Mouse (Mus musculus): ENCODE results near the gene Adh1. TPM values are rescaled to one million over a fixed set of nuclear protein-coding genes. Genes with fewer than 3 reads are reported as not detected.

Adh1 gene
- polyA plus RNA-seq, 1 experiment from 2014 or later = 14.0 TPM

- H3K36me3 ChIP-seq (ENCODE audit: control insufficient read depth, insufficient read depth) = no peaks in the 10 kb centered on the region
- ATAC-seq (replicated peaks; ENCODE audit: extremely low read depth, insufficient read depth, low FRiP score) = no peak
- H3K27me3 ChIP-seq (ENCODE audit: control insufficient read depth, insufficient read depth, low read length) = no peaks in the 10 kb centered on the region
- no peak overlapping the region for H3K4me3 ChIP-seq (ENCODE audit: low read length)
- no peaks in the 10 kb centered on the region for H3K9me3 ChIP-seq (replicated peaks; ENCODE audit: control insufficient read depth, low read length)
- H3K9ac ChIP-seq (ENCODE audit: low read length) = no peak overlapping the region
- WGBS = 32% methylated on average over 8 of the region's 8 CpGs
- H3K4me1 ChIP-seq (ENCODE audit: control insufficient read depth, insufficient read depth, low read length) = peaks cover 16% of the 10 kb centered on the region
- H3K4me2 ChIP-seq (ENCODE audit: low read depth, low read length) = no peak overlapping the region
- H3K27ac ChIP-seq (ENCODE audit: low read length) = no peak overlapping the region
Observed at GRCm38 (mm10) chr3:138306290-138306683, 45.5 kb downstream of the Adh1 start.

GRCm38 (mm10) chr3:138309910-138310309 is 49.1 kb downstream of the Adh1 start:
- Histone ChIP-seq H3K27me3 (ENCODE audit: control insufficient read depth, insufficient read depth, low read length) (no peaks in the 10 kb centered on the region), H3K4me1 (ENCODE audit: control insufficient read depth, insufficient read depth, low read length) (peaks cover 5% of the 10 kb centered on the region; the same call in 1 of the 2 replicates), H3K4me2 (ENCODE audit: low read depth, low read length) (no peak overlapping the region), H3K9me3 (replicated peaks; ENCODE audit: control insufficient read depth, low read length) (no peaks in the 10 kb centered on the region), H3K4me3 (ENCODE audit: low read length) (no peak overlapping the region), H3K27ac (ENCODE audit: low read length) (no peak overlapping the region), H3K9ac (ENCODE audit: low read length) (no peak overlapping the region), H3K36me3 (ENCODE audit: control insufficient read depth, insufficient read depth) (no peaks in the 10 kb centered on the region)
- WGBS = 81% methylated on average over 8 of the region's 8 CpGs
- no peak for ATAC-seq (replicated peaks; ENCODE audit: extremely low read depth, insufficient read depth, low FRiP score)

GRCm38 (mm10) chr3:138311015-138311414 is 50.2 kb downstream of the Adh1 start:
- no peak overlapping the region for H3K27ac ChIP-seq (ENCODE audit: low read length)
- WGBS = 77% methylated on average over 6 of the region's 6 CpGs
- no peak for ATAC-seq (replicated peaks; ENCODE audit: extremely low read depth, insufficient read depth, low FRiP score)
- no peaks in the 10 kb centered on the region for H3K36me3 ChIP-seq (ENCODE audit: control insufficient read depth, insufficient read depth)
- H3K9me3 ChIP-seq (replicated peaks; ENCODE audit: control insufficient read depth, low read length) = no peaks in the 10 kb centered on the region
- no peak overlapping the region for H3K4me2 ChIP-seq (ENCODE audit: low read depth, low read length)
- peaks cover 5% of the 10 kb centered on the region; the same call in 1 of the 2 replicates for H3K4me1 ChIP-seq (ENCODE audit: control insufficient read depth, insufficient read depth, low read length)
- no peak overlapping the region for H3K4me3 ChIP-seq (ENCODE audit: low read length)
- H3K27me3 ChIP-seq (ENCODE audit: control insufficient read depth, insufficient read depth, low read length) = no peaks in the 10 kb centered on the region
- no peak overlapping the region for H3K9ac ChIP-seq (ENCODE audit: low read length)

- Histone ChIP-seq H3K4me1 (ENCODE audit: control insufficient read depth, insufficient read depth, low read length) (no peaks in the 10 kb centered on the region), H3K4me3 (ENCODE audit: low read length) (no peak within 1 kb of the TSS), H3K27me3 (ENCODE audit: control insufficient read depth, insufficient read depth, low read length) (no peaks in the 10 kb centered on the region), H3K9ac (ENCODE audit: low read length) (no peak within 1 kb of the TSS), H3K27ac (ENCODE audit: low read length) (no peak within 1 kb of the TSS), H3K9me3 (replicated peaks; ENCODE audit: control insufficient read depth, low read length) (no peaks in the 10 kb centered on the region), H3K36me3 (ENCODE audit: control insufficient read depth, insufficient read depth) (no peaks in the 10 kb centered on the region), H3K4me2 (ENCODE audit: low read depth, low read length) (no peak within 1 kb of the TSS)
- 76% methylated on average over 5 of the region's 5 CpGs for WGBS
- ATAC-seq (replicated peaks; ENCODE audit: extremely low read depth, insufficient read depth, low FRiP score) = no peak
Observed at GRCm38 (mm10) chr3:138312965-138313364, 52.2 kb downstream of the Adh1 start, which contains the start of gene Adh6a. Adh6a (plus strand) TSS chr3:138313286.

- no peaks in the 10 kb centered on the region for H3K4me1 ChIP-seq (ENCODE audit: control insufficient read depth, insufficient read depth, low read length)
- H3K36me3 ChIP-seq (ENCODE audit: control insufficient read depth, insufficient read depth) = no peaks in the 10 kb centered on the region
- H3K9ac ChIP-seq (ENCODE audit: low read length) = no peak overlapping the region
- no peak overlapping the region for H3K4me2 ChIP-seq (ENCODE audit: low read depth, low read length)
- 83% methylated on average over 2 of the region's 2 CpGs for WGBS
- no peak overlapping the region for H3K4me3 ChIP-seq (ENCODE audit: low read length)
- H3K9me3 ChIP-seq (replicated peaks; ENCODE audit: control insufficient read depth, low read length) = no peaks in the 10 kb centered on the region
- H3K27ac ChIP-seq (ENCODE audit: low read length) = no peak overlapping the region
- no peaks in the 10 kb centered on the region for H3K27me3 ChIP-seq (ENCODE audit: control insufficient read depth, insufficient read depth, low read length)
- no peak for ATAC-seq (replicated peaks; ENCODE audit: extremely low read depth, insufficient read depth, low FRiP score)
Observed at GRCm38 (mm10) chr3:138316908-138317472, 56.2 kb downstream of the Adh1 start.

GRCm38 (mm10) chr3:138325001-138325400 is 64.2 kb downstream of the Adh1 start:
- no peak for ATAC-seq (replicated peaks; ENCODE audit: extremely low read depth, insufficient read depth, low FRiP score)
- Histone ChIP-seq H3K4me2 (ENCODE audit: low read depth, low read length) (no peak overlapping the region), H3K9ac (ENCODE audit: low read length) (no peak overlapping the region), H3K27ac (ENCODE audit: low read length) (no peak overlapping the region), H3K4me1 (ENCODE audit: control insufficient read depth, insufficient read depth, low read length) (no peaks in the 10 kb centered on the region), H3K27me3 (ENCODE audit: control insufficient read depth, insufficient read depth, low read length) (no peaks in the 10 kb centered on the region), H3K9me3 (replicated peaks; ENCODE audit: control insufficient read depth, low read length) (no peaks in the 10 kb centered on the region), H3K4me3 (ENCODE audit: low read length) (no peak overlapping the region), H3K36me3 (ENCODE audit: control insufficient read depth, insufficient read depth) (no peaks in the 10 kb centered on the region)
- WGBS = 93% methylated on average over 17 of the region's 17 CpGs

GRCm38 (mm10) chr3:138325466-138325865 is 64.7 kb downstream of the Adh1 start:
- no peak overlapping the region for H3K9ac ChIP-seq (ENCODE audit: low read length)
- WGBS = 87% methylated on average over 6 of the region's 6 CpGs
- H3K4me1 ChIP-seq (ENCODE audit: control insufficient read depth, insufficient read depth, low read length) = no peaks in the 10 kb centered on the region
- H3K4me2 ChIP-seq (ENCODE audit: low read depth, low read length) = no peak overlapping the region
- no peak for ATAC-seq (replicated peaks; ENCODE audit: extremely low read depth, insufficient read depth, low FRiP score)
- no peaks in the 10 kb centered on the region for H3K27me3 ChIP-seq (ENCODE audit: control insufficient read depth, insufficient read depth, low read length)
- no peaks in the 10 kb centered on the region for H3K36me3 ChIP-seq (ENCODE audit: control insufficient read depth, insufficient read depth)
- H3K27ac ChIP-seq (ENCODE audit: low read length) = no peak overlapping the region
- no peaks in the 10 kb centered on the region for H3K9me3 ChIP-seq (replicated peaks; ENCODE audit: control insufficient read depth, low read length)
- H3K4me3 ChIP-seq (ENCODE audit: low read length) = no peak overlapping the region

GRCm38 (mm10) chr3:138333910-138334309 is 73.1 kb downstream of the Adh1 start:
- no peak for ATAC-seq (replicated peaks; ENCODE audit: extremely low read depth, insufficient read depth, low FRiP score)
- no peak overlapping the region for H3K9ac ChIP-seq (ENCODE audit: low read length)
- no peaks in the 10 kb centered on the region for H3K36me3 ChIP-seq (ENCODE audit: control insufficient read depth, insufficient read depth)
- 71% methylated on average over 8 of the region's 8 CpGs for WGBS
- H3K27ac ChIP-seq (ENCODE audit: low read length) = no peak overlapping the region
- H3K9me3 ChIP-seq (replicated peaks; ENCODE audit: control insufficient read depth, low read length) = no peaks in the 10 kb centered on the region
- H3K27me3 ChIP-seq (ENCODE audit: control insufficient read depth, insufficient read depth, low read length) = no peaks in the 10 kb centered on the region
- no peak overlapping the region for H3K4me2 ChIP-seq (ENCODE audit: low read depth, low read length)
- no peak overlapping the region for H3K4me3 ChIP-seq (ENCODE audit: low read length)
- peaks cover 4% of the 10 kb centered on the region; the same call in 1 of the 2 replicates for H3K4me1 ChIP-seq (ENCODE audit: control insufficient read depth, insufficient read depth, low read length)

- no peak overlapping the region for H3K27ac ChIP-seq (ENCODE audit: low read length)
- H3K4me2 ChIP-seq (ENCODE audit: low read depth, low read length) = no peak overlapping the region
- ATAC-seq (replicated peaks; ENCODE audit: extremely low read depth, insufficient read depth, low FRiP score) = no peak
- H3K9ac ChIP-seq (ENCODE audit: low read length) = no peak overlapping the region
- peaks cover 4% of the 10 kb centered on the region; the same call in 1 of the 2 replicates for H3K4me1 ChIP-seq (ENCODE audit: control insufficient read depth, insufficient read depth, low read length)
- no peaks in the 10 kb centered on the region for H3K27me3 ChIP-seq (ENCODE audit: control insufficient read depth, insufficient read depth, low read length)
- H3K36me3 ChIP-seq (ENCODE audit: control insufficient read depth, insufficient read depth) = no peaks in the 10 kb centered on the region
- H3K4me3 ChIP-seq (ENCODE audit: low read length) = no peak overlapping the region
- 67% methylated on average over 4 of the region's 4 CpGs for WGBS
- no peaks in the 10 kb centered on the region for H3K9me3 ChIP-seq (replicated peaks; ENCODE audit: control insufficient read depth, low read length)
Observed at GRCm38 (mm10) chr3:138334320-138334719, 73.5 kb downstream of the Adh1 start.
